Mouse (Mus musculus): Measurements from ENCODE around the gene Slc2a8. TPM values are rescaled to one million over a fixed set of nuclear protein-coding genes. Genes with fewer than 3 reads are reported as not detected.

Gene Slc2a8
- polyA plus RNA-seq, 1 experiment from 2014 or later = 14.9 TPM

- Histone ChIP-seq H3K27me3 (ENCODE audit: control insufficient read depth, insufficient read depth, low read length) (no peaks in the 10 kb centered on the region), H3K4me3 (replicated peaks; ENCODE audit: low read length) (no peak overlapping the region), H3K27ac (ENCODE audit: low read length) (no peak overlapping the region), H3K9ac (ENCODE audit: low read length) (no peak overlapping the region), H3K9me3 (replicated peaks; ENCODE audit: control insufficient read depth, low read length) (no peaks in the 10 kb centered on the region), H3K4me2 (ENCODE audit: low read depth, low read length) (no peak overlapping the region), H3K36me3 (ENCODE audit: control insufficient read depth, insufficient read depth, low read length) (no peaks in the 10 kb centered on the region), H3K4me1 (ENCODE audit: control insufficient read depth, insufficient read depth, low read length) (no peaks in the 10 kb centered on the region)
- 88% methylated on average over 2 of the region's 2 CpGs for WGBS
- no peak for ATAC-seq (ENCODE audit: insufficient read depth, low FRiP score)
Observed at GRCm38 (mm10) chr2:32999752-33000151, 17.9 kb upstream of the Slc2a8 start.

GRCm38 (mm10) chr2:32997792-32998191 is 15.9 kb upstream of the Slc2a8 start:
- WGBS = 79% methylated on average over 4 of the region's 4 CpGs

GRCm38 (mm10) chr2:32997081-32997480 is 15.2 kb upstream of the Slc2a8 start:
- Histone ChIP-seq H3K9me3 (replicated peaks; ENCODE audit: control insufficient read depth, low read length) (no peaks in the 10 kb centered on the region), H3K27me3 (ENCODE audit: control insufficient read depth, insufficient read depth, low read length) (no peaks in the 10 kb centered on the region), H3K4me1 (ENCODE audit: control insufficient read depth, insufficient read depth, low read length) (no peaks in the 10 kb centered on the region), H3K4me3 (replicated peaks; ENCODE audit: low read length) (no peak overlapping the region), H3K27ac (ENCODE audit: low read length) (no peak overlapping the region), H3K36me3 (ENCODE audit: control insufficient read depth, insufficient read depth, low read length) (no peaks in the 10 kb centered on the region), H3K9ac (ENCODE audit: low read length) (no peak overlapping the region), H3K4me2 (ENCODE audit: low read depth, low read length) (no peak overlapping the region)
- 86% methylated on average over 6 of the region's 6 CpGs for WGBS
- no peak for ATAC-seq (ENCODE audit: insufficient read depth, low FRiP score)

More at GRCm38 (mm10) chr2:32997792-32998191, 15.9 kb upstream of the Slc2a8 start:
- no peak for ATAC-seq (ENCODE audit: insufficient read depth, low FRiP score)
- Histone ChIP-seq H3K27me3 (ENCODE audit: control insufficient read depth, insufficient read depth, low read length) (no peaks in the 10 kb centered on the region), H3K4me1 (ENCODE audit: control insufficient read depth, insufficient read depth, low read length) (no peaks in the 10 kb centered on the region), H3K36me3 (ENCODE audit: control insufficient read depth, insufficient read depth, low read length) (no peaks in the 10 kb centered on the region), H3K4me3 (replicated peaks; ENCODE audit: low read length) (no peak overlapping the region), H3K4me2 (ENCODE audit: low read depth, low read length) (no peak overlapping the region), H3K9ac (ENCODE audit: low read length) (no peak overlapping the region), H3K9me3 (replicated peaks; ENCODE audit: control insufficient read depth, low read length) (no peaks in the 10 kb centered on the region), H3K27ac (ENCODE audit: low read length) (no peak overlapping the region)

GRCm38 (mm10) chr2:32992130-32992529 is 10.2 kb upstream of the Slc2a8 start:
- Histone ChIP-seq H3K27ac (ENCODE audit: low read length) (no peak overlapping the region), H3K36me3 (ENCODE audit: control insufficient read depth, insufficient read depth, low read length) (no peaks in the 10 kb centered on the region), H3K4me2 (ENCODE audit: low read depth, low read length) (no peak overlapping the region), H3K9ac (ENCODE audit: low read length) (no peak overlapping the region), H3K27me3 (ENCODE audit: control insufficient read depth, insufficient read depth, low read length) (no peaks in the 10 kb centered on the region), H3K4me1 (ENCODE audit: control insufficient read depth, insufficient read depth, low read length) (no peaks in the 10 kb centered on the region), H3K9me3 (replicated peaks; ENCODE audit: control insufficient read depth, low read length) (no peaks in the 10 kb centered on the region), H3K4me3 (replicated peaks; ENCODE audit: low read length) (no peak overlapping the region)
- ATAC-seq (ENCODE audit: insufficient read depth, low FRiP score) = no peak
- WGBS = 67% methylated on average over 6 of the region's 6 CpGs

GRCm38 (mm10) chr2:32990167-32990832 is 8.4 kb upstream of the Slc2a8 start:
- 64% methylated on average over 13 of the region's 13 CpGs for WGBS
- Histone ChIP-seq H3K9ac (ENCODE audit: low read length) (no peak overlapping the region), H3K27me3 (ENCODE audit: control insufficient read depth, insufficient read depth, low read length) (no peaks in the 10 kb centered on the region), H3K4me3 (replicated peaks; ENCODE audit: low read length) (no peak overlapping the region), H3K27ac (ENCODE audit: low read length) (no peak overlapping the region), H3K4me2 (ENCODE audit: low read depth, low read length) (no peak overlapping the region), H3K4me1 (ENCODE audit: control insufficient read depth, insufficient read depth, low read length) (no peaks in the 10 kb centered on the region), H3K9me3 (replicated peaks; ENCODE audit: control insufficient read depth, low read length) (no peaks in the 10 kb centered on the region), H3K36me3 (ENCODE audit: control insufficient read depth, insufficient read depth, low read length) (no peaks in the 10 kb centered on the region)
- no peak for ATAC-seq (ENCODE audit: insufficient read depth, low FRiP score)

GRCm38 (mm10) chr2:32989376-32989775 is 7.5 kb upstream of the Slc2a8 start:
- no peaks in the 10 kb centered on the region for H3K27me3 ChIP-seq (ENCODE audit: control insufficient read depth, insufficient read depth, low read length)
- no peaks in the 10 kb centered on the region for H3K36me3 ChIP-seq (ENCODE audit: control insufficient read depth, insufficient read depth, low read length)
- H3K9me3 ChIP-seq (replicated peaks; ENCODE audit: control insufficient read depth, low read length) = no peaks in the 10 kb centered on the region
- no peak overlapping the region for H3K4me2 ChIP-seq (ENCODE audit: low read depth, low read length)
- WGBS = 54% methylated on average over 3 of the region's 3 CpGs
- H3K4me3 ChIP-seq (replicated peaks; ENCODE audit: low read length) = no peak overlapping the region
- no peak for ATAC-seq (ENCODE audit: insufficient read depth, low FRiP score)
- no peak overlapping the region for H3K27ac ChIP-seq (ENCODE audit: low read length)
- H3K4me1 ChIP-seq (ENCODE audit: control insufficient read depth, insufficient read depth, low read length) = no peaks in the 10 kb centered on the region
- no peak overlapping the region for H3K9ac ChIP-seq (ENCODE audit: low read length)

GRCm38 (mm10) chr2:32985844-32986243 is 4.0 kb upstream of the Slc2a8 start:
- Histone ChIP-seq H3K9ac (ENCODE audit: low read length) (no peak overlapping the region), H3K27ac (ENCODE audit: low read length) (no peak overlapping the region), H3K27me3 (ENCODE audit: control insufficient read depth, insufficient read depth, low read length) (no peaks in the 10 kb centered on the region), H3K4me3 (replicated peaks; ENCODE audit: low read length) (no peak overlapping the region), H3K4me2 (ENCODE audit: low read depth, low read length) (no peak overlapping the region), H3K36me3 (ENCODE audit: control insufficient read depth, insufficient read depth, low read length) (no peaks in the 10 kb centered on the region), H3K9me3 (replicated peaks; ENCODE audit: control insufficient read depth, low read length) (no peaks in the 10 kb centered on the region), H3K4me1 (ENCODE audit: control insufficient read depth, insufficient read depth, low read length) (peaks cover 11% of the 10 kb centered on the region)
- WGBS = 49% methylated on average over 8 of the region's 8 CpGs
- no peak for ATAC-seq (ENCODE audit: insufficient read depth, low FRiP score)

- Histone ChIP-seq H3K27me3 (ENCODE audit: control insufficient read depth, insufficient read depth, low read length) (no peaks in the 10 kb centered on the region), H3K9ac (ENCODE audit: low read length) (no peak overlapping the region), H3K27ac (ENCODE audit: low read length) (no peak overlapping the region), H3K4me1 (ENCODE audit: control insufficient read depth, insufficient read depth, low read length) (peaks cover 14% of the 10 kb centered on the region), H3K36me3 (ENCODE audit: control insufficient read depth, insufficient read depth, low read length) (no peaks in the 10 kb centered on the region), H3K4me2 (ENCODE audit: low read depth, low read length) (no peak overlapping the region), H3K9me3 (replicated peaks; ENCODE audit: control insufficient read depth, low read length) (no peaks in the 10 kb centered on the region), H3K4me3 (replicated peaks; ENCODE audit: low read length) (no peak overlapping the region)
- ATAC-seq (ENCODE audit: insufficient read depth, low FRiP score) = no peak
- WGBS = 35% methylated on average over 6 of the region's 6 CpGs
Observed at GRCm38 (mm10) chr2:32983617-32984016, 1.7 kb upstream of the Slc2a8 start.

- no peak for ATAC-seq (ENCODE audit: insufficient read depth, low FRiP score)
- Histone ChIP-seq H3K4me2 (ENCODE audit: low read depth, low read length) (peak overlapping the region; percentile 100), H3K9me3 (replicated peaks; ENCODE audit: control insufficient read depth, low read length) (no peaks in the 10 kb centered on the region), H3K9ac (ENCODE audit: low read length) (peak overlapping the region; percentile 44; the same call in 1 of the 2 replicates), H3K36me3 (ENCODE audit: control insufficient read depth, insufficient read depth, low read length) (no peaks in the 10 kb centered on the region), H3K27me3 (ENCODE audit: control insufficient read depth, insufficient read depth, low read length) (no peaks in the 10 kb centered on the region), H3K27ac (ENCODE audit: low read length) (no peak overlapping the region), H3K4me1 (ENCODE audit: control insufficient read depth, insufficient read depth, low read length) (peaks cover 14% of the 10 kb centered on the region), H3K4me3 (replicated peaks; ENCODE audit: low read length) (peak overlapping the region; percentile 82)
- 8% methylated on average over 4 of the region's 4 CpGs for WGBS
Observed at GRCm38 (mm10) chr2:32982700-32983099, 817 bp upstream of the Slc2a8 start.
